Mouse (Mus musculus) left cerebral cortex, postnatal 14 days (tissue): ENCODE results near the gene C1ql4. TPM values are rescaled to one million over a fixed set of nuclear protein-coding genes. Genes with fewer than 3 reads are reported as not detected.

Source experiments
- DNase-seq, 2 experiments: peaks; one replicate each; pipeline ENCODE4 v3.0.0; 2021 to 2022; ENCODE audit warnings: low spot score in 2 of 2, mixed read lengths in 1 of 2
- intact Hi-C: fragments of 180-260 bp; cut with DNase I; formaldehyde crosslinking; loops from one replicate; pipeline ENCODE4 v1.15.1; 2025
- long read RNA-seq, 2 experiments: library from polyadenylated mRNA; stranded (forward); transcript quantifications; one replicate each; pipeline ENCODE4 v2.0.0; 2021
- total RNA-seq, 2 experiments: library from RNA; stranded (reverse); gene quantifications; 2 replicates each; pipeline ENCODE4 v1.2.3; 2021

The C1ql4 gene
- not detected for total RNA-seq
- long read RNA-seq, experiment 1: 0 reads
- long read RNA-seq, experiment 2: 0 reads

GRCm38 (mm10) chr15:99087253-99088075 is at the start of gene C1ql4:
TSS of gene C1ql4 (minus strand) at chr15:99087817.
- DNase-seq: no peak
- intact Hi-C loops: loop anchor here (10.0 kb wide), 1 partner anchor 107 kb away; no protein-coding TSS in a partner anchor

GRCm38 (mm10) chr15:99129956-99130910 is 42.6 kb upstream of the C1ql4 start:
- no peak for DNase-seq
- intact Hi-C loops: no loop called here

GRCm38 (mm10) chr15:99129441-99129840 is 41.8 kb upstream of the C1ql4 start:
- intact Hi-C loops: no loop called here

GRCm38 (mm10) chr15:99127851-99128522 is 40.4 kb upstream of the C1ql4 start:
- DNase-seq: no peak
- intact Hi-C loops: no loop called here

More at GRCm38 (mm10) chr15:99129441-99129840, 41.8 kb upstream of the C1ql4 start:
- DNase-seq: no peak

- intact Hi-C loops: no loop called here
- no peak for DNase-seq
Measured at GRCm38 (mm10) chr15:99126816-99127365, 39.3 kb upstream of the C1ql4 start.

- DNase-seq: peak; percentile 81 to 92
- intact Hi-C loops: no loop called here
Measured at GRCm38 (mm10) chr15:99126081-99126815, 38.6 kb upstream of the C1ql4 start.

- intact Hi-C loops: no loop called here
- DNase-seq: no peak
Measured at GRCm38 (mm10) chr15:99125711-99126080, 38.1 kb upstream of the C1ql4 start, which contains the start of gene Spats2. TSS of gene Spats2 (plus strand) at chr15:99125916.

GRCm38 (mm10) chr15:99122642-99123041 is 35.0 kb upstream of the C1ql4 start:
- intact Hi-C loops: no loop called here
- DNase-seq: no peak

- DNase-seq: no peak
- intact Hi-C loops: no loop called here
Measured at GRCm38 (mm10) chr15:99120814-99121213, 33.2 kb upstream of the C1ql4 start.

GRCm38 (mm10) chr15:99116539-99116938 is 28.9 kb upstream of the C1ql4 start:
- no peak for DNase-seq
- intact Hi-C loops: no loop called here

- intact Hi-C loops: no loop called here
- no peak for DNase-seq
Measured at GRCm38 (mm10) chr15:99115065-99115423, 27.4 kb upstream of the C1ql4 start.

- intact Hi-C loops: no loop called here
- no peak for DNase-seq
Measured at GRCm38 (mm10) chr15:99114312-99115064, 26.9 kb upstream of the C1ql4 start.

GRCm38 (mm10) chr15:99113396-99113975 is 25.9 kb upstream of the C1ql4 start:
- no peak for DNase-seq
- intact Hi-C loops: no loop called here

- intact Hi-C loops: no loop called here
- DNase-seq: no peak
Measured at GRCm38 (mm10) chr15:99112843-99113395, 25.3 kb upstream of the C1ql4 start.

GRCm38 (mm10) chr15:99111809-99112208 is 24.2 kb upstream of the C1ql4 start:
- no peak for DNase-seq
- intact Hi-C loops: no loop called here

- intact Hi-C loops: no loop called here
- DNase-seq: no peak
Measured at GRCm38 (mm10) chr15:99111139-99111538, 23.5 kb upstream of the C1ql4 start.

- no peak for DNase-seq
- intact Hi-C loops: no loop called here
Measured at GRCm38 (mm10) chr15:99107866-99108265, 20.2 kb upstream of the C1ql4 start.
